Mouse (Mus musculus) thymus, postnatal 36 days (tissue): ENCODE results near the gene Prss53.
A peak's percentile ranks its signal among the peaks of the same experiment; 100 is the strongest.
"Not testable (repeated sequence)": the region's sequence is repeated elsewhere in the genome, so short reads cannot be mapped to it uniquely, and the experiment has no call there.

Source experiments
- DNase-seq, 2 experiments: peaks; one replicate each; pipeline ENCODE4 v3.0.0; 2022; ENCODE audit warnings: mixed read lengths in 2 of 2

The Prss53 gene

GRCm38 (mm10) chr7:127908656-127909055, 17.9 kb upstream of the Prss53 start:
- no peak for DNase-seq

DNA sequence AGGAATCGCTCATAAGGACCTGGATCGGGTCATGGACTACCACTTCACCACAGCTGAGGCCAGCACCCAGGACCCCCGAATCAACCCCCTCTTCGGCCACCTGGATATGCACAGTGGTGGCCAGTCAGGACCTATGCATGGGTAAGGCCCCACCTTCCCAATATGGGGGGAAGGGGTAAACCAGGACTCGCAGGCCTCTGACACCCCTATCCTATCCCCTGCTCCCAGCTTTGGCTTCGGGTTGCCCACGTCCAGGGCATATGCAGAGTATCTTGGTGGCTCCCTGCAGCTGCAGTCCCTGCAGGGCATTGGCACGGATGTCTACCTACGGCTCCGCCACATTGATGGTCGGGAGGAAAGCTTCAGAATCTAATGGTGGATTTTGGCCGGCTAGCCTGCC, 17.2 kb upstream of the Prss53 start:
- DNase-seq = no peak

DNA sequence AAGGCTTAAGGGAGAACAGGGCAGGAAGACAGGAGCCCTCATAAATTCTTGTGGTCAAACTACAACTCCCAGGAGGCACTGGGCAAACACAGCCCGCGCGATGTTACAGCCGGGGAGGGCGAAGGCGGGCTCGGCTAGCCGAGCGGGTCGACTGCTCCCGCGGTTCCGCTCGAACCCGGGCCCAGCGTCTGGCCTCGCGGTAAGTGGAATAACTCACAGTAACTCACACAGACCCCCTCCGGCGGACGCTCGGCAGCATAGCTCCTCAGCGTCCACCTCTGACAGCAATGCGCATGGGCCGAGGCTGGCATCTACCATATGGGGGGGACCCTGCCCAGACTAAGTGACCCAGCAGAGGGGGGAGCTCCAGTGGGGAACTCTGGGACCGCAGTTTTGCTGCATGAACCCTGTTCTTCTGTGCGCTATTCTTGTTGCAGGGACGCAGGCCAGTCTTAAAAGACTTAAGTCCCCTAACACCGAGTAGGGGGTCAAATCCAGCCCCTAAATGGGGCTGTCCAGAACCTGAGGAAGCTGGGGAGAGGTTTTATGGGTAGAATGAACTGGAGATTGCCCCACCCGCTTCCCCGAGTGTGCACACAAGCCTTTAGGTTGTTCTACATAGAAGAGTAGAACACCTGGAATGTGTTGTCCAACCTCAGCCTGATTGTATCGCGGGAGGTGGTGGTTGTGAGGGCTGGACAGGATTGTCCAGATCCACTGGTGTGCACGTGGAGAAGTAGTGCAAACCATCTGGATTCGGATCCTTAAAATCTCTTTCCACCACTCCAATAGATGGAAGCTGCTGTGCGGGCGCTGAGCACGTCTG, 13.4 kb upstream of the Prss53 start, which contains the start of gene Bckdk:
Gene Bckdk, plus strand, starts transcription at position 112 of the 826 bp plus-strand sequence.
- peak; percentile 66 to 74 for DNase-seq

DNA sequence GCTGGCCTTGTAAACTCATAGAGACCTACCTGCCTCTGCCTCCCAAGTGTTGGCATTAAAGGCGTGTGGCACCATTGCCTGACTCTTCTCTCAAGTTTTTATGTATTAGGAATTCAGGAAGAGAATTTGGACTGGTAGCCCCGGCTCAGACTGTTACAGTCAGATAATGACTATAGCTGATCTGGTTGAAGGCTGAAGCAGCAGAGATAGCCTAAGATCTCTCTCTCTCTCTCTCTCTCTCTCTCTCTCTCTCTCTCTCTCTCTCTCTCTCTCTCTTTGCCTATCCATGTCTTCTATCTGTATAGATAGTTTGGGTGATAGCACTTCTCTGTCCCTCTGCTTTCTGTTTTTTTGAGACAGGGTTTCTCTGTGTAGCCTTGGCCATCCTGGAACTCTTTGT, 11.0 kb upstream of the Prss53 start:
- DNase-seq = no peak

- no peak for DNase-seq
Observed at GRCm38 (mm10) chr7:127899997-127900396, 9.2 kb upstream of the Prss53 start.

GRCm38 (mm10) chr7:127898179-127898956, 7.6 kb upstream of the Prss53 start:
- peak; percentile 50 to 67 for DNase-seq

- no peak for DNase-seq
Observed at GRCm38 (mm10) chr7:127897542-127897941, 6.8 kb upstream of the Prss53 start.

- DNase-seq = peak; percentile 62 to 66
Observed at GRCm38 (mm10) chr7:127896384-127896783, 5.6 kb upstream of the Prss53 start.

- not testable (repeated sequence) for DNase-seq
Observed at GRCm38 (mm10) chr7:127895891-127896290, 5.1 kb upstream of the Prss53 start.

- peak; percentile 88 to 91 for DNase-seq
Observed at GRCm38 (mm10) chr7:127895442-127895841, 4.7 kb upstream of the Prss53 start, which contains the start of the genes Gm21974 and Vkorc1. Gene Gm21974, minus strand, starts transcription at chr7:127895454. Gene Vkorc1, minus strand, starts transcription at chr7:127895617.

DNA sequence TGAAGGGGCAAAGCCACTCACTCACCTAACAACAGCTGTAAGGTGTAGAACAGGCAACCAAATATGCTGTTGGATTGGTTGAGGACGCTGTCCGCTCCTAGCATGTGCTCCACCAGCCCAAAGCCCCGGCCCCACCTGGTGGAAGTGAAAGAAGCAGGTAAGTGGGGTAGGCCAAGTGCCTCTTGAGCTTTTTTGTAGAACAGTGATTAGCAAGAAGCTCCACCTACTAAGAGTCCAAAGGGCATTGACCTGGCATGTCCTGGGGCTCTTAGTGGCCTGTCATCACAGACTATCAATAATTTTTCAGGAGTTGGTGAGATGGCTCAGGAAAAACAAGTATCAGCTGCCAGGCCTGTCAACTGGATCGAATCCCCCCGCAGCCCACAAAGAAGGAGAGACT, 3.7 kb upstream of the Prss53 start:
- no peak for DNase-seq

GRCm38 (mm10) chr7:127888821-127889220, 1.9 kb downstream of the Prss53 start:
- DNase-seq = no peak

DNA sequence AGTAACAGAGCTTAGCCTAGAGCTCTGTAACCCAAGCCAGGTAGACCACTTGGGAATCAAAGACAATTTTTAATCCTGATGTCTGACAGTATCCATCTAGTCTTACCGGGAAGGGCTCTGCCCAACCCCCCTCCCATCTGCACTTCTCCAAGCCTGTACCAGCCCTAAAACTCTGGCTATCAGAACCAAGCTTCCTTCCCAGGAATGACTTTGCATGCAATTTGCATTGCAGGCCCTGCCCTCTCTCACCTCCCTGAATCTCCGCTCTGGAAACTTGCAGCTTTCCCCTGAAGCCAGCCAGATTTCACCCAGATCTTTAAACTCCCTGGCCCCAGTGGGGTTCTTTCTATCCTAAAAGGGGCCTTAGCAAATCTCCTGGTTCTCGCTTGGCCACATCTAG, 3.0 kb downstream of the Prss53 start:
- no peak for DNase-seq

- no peak for DNase-seq
Observed at GRCm38 (mm10) chr7:127887191-127887590, 3.6 kb downstream of the Prss53 start.

GRCm38 (mm10) chr7:127886551-127886950, 4.2 kb downstream of the Prss53 start:
- no peak for DNase-seq

DNA sequence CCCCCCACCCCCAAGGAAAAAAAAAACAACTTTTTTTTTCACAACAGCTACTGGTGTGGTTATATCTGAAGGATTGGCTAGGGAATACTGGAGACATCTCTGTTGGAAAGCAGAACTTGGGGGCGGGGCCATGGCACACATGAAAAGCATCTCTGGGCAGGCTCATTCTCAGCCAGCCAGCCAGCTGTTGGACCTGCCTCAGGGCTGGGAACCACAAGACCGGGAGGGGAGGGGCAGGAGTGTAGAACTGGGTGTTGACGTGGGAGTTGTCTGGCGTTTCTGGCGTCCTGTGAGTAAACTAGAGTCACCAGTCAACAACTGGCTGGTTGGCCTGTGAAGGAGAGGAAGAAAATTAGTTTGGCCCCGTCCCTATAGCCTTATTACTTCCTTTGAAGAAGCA, 4.8 kb downstream of the Prss53 start:
- DNase-seq = no peak

- DNase-seq = no peak
Observed at GRCm38 (mm10) chr7:127880431-127880830, 10.3 kb downstream of the Prss53 start.

DNA sequence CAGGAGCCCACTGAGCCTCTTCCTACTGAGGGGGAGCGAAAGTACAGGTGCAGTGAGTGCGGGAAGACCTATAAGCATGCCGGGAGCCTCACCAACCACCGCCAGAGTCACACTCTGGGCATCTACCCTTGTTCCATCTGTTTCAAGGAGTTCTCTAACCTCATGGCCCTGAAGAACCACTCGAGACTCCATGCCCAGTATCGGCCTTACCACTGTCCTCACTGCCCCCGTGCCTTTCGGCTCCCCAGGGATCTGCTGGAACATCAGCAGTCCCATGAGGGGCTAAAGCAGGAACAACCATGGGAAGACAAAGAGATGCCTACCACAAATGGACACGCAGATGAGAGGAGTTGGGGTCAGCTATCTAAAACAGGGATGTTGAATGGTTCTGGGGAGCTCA, 11.5 kb downstream of the Prss53 start:
- no peak for DNase-seq

DNA sequence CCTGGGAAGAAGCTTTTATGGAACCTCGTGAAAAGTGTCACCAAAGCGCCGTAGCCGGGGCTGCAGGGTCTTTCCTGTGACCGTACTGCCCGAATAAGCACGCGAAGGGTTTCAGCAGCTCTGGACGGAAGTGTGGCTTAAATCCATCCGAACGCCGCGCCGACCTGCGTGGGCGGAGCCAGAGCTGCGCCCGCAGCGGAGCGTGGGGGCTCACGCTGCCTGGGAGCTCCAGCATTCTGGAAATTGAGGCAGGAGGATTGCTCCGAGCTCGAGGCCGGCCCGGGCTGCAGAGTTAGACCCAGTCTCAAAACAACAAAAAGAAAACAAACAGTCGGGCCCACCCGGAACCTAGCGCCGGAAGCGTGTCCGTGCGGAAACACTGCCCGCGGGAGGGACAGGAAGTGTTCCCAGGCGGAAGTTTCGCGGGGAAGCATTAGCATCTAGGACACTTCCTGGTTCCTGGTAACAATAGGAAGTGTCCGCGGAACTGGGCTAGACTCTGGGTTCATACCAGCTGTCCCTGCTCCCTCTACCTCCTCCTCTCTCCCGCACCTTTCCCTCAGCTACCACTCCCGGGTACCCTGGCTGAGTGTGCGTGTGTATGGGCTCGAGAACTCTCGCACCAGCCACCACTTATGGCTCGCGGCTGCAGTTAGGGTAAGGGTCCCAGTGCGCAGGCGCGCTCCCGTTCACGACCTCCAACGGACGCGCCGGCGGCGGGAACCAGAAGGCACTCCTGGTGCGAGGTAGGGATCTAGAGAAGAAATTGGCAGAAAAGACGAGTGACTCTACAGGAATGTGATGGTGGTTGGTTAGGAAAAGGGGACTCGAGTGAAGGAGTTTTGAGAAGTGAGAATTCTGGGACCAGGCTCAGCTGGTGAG, 14.1 kb downstream of the Prss53 start, which contains the start of gene Zfp668:
Gene Zfp668, minus strand, starts transcription at position 362 of the 882 bp plus-strand sequence.
- peak; percentile 84 to 85 for DNase-seq

GRCm38 (mm10) chr7:127876041-127876466, 14.7 kb downstream of the Prss53 start, which contains the start of gene Zfp646:
Gene Zfp646, plus strand, starts transcription at chr7:127876221.
- peak; percentile 73 to 78 for DNase-seq

DNA sequence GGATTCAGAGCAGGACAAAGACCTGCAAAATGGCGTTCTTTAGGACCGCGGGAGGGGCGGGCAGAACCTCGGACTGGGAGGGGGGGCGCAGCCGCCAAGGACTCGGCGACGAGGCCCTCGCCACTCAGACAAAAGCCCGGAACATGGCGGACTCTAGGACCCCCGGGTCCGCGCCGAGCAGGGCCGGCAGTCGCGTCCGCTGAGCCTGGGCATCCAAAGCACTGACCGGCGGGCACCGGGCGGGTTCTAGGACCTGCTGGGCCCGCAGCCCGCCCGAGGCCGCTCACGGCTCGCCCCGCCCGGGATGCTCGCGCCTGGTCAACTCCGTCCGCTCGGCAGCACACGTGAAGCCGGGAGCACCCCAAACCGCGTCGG, 15.2 kb downstream of the Prss53 start:
- DNase-seq = peak; percentile 89 to 91

DNA sequence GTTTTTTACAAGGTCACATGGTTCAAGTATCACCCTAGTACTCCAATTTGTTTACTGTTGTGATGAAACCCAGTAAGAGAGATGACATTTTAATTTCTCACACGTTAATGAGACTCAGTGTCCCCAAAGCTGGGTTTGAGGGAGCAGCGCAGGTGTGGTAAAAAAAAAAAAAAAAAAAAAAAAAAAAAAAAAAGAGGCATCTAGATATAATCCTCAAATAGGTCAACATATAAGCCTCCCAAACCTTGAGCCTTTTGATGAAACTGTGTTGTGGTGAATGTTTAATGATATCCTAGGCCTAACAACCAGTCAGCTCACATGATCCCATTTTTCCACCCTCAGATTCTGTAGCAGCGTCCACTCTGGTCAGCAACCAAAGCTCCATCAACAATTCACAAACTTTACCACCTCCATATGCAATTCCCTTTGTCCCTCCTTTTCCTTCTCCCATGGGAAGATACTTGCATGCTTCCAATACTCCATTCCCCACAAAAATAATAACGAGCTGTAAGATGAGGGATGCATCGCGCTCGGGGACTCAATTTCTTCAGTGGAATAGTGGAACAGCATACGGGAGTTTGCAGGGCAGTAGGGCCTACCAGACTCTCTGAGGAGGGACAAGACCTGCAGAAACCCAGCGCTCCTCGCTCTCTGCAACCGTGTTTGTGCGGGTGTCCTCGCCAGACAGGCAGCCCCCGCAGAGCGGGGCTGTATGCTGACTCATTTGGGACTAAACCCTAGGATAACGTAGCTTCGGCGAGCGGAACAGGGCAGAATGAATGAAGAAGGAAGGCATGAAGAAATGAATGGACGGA, 15.8 kb downstream of the Prss53 start:
- DNase-seq = no peak
